Mouse (Mus musculus) midbrain, embryonic 14.5 days (tissue): ENCODE results near the gene Txlng. TPM values are rescaled to one million over a fixed set of nuclear protein-coding genes. Genes with fewer than 3 reads are reported as not detected.
A peak's percentile ranks its signal among the peaks of the same experiment; 100 is the strongest.

Experiments used
- ATAC-seq: fragments of 200-750 bp; cut with Nextera tagmentation; 2 replicates; pipeline ENCODE4 v1.8.0; 2017; ENCODE audit warnings: moderate number of reproducible peaks, moderate library complexity; ENCODE audit not compliant: low FRiP score, low TSS enrichment
- DNase-seq: peaks from one replicate; pipeline ENCODE4 v3.0.0-alpha.2; 2015
- H3K27ac ChIP-seq: fragments of 300-500 bp; sonication (generic); replicated peaks from 2 replicates; pipeline ENCODE4 v1.5.1; 2014; ENCODE audit warnings: mild to moderate bottlenecking, low read depth, low read length, moderate library complexity
- H3K27me3 ChIP-seq: fragments of 300-500 bp; sonication (generic); 2 replicates; pipeline ENCODE4 v1.6.1; 2014; ENCODE audit warnings: low read length, control low read depth, mixed read lengths; ENCODE audit not compliant: control insufficient read depth, insufficient read depth
- H3K36me3 ChIP-seq: fragments of 300-500 bp; sonication (generic); 2 replicates; pipeline ENCODE4 v1.6.1; 2014; ENCODE audit warnings: low read length, control low read depth; ENCODE audit not compliant: control insufficient read depth, insufficient read depth
- H3K4me1 ChIP-seq: fragments of 300-500 bp; sonication (generic); 2 replicates; pipeline ENCODE4 v1.6.1; 2014; ENCODE audit warnings: mild to moderate bottlenecking, antibody characterized with exemption, low read length, control low read depth; ENCODE audit not compliant: control insufficient read depth, insufficient read depth
- H3K4me2 ChIP-seq: fragments of 300-500 bp; sonication (generic); 2 replicates; pipeline ENCODE4 v1.6.1; 2014; ENCODE audit warnings: mild to moderate bottlenecking, low read length, moderate library complexity
- H3K4me3 ChIP-seq: fragments of 300-500 bp; sonication (generic); replicated peaks from 2 replicates; pipeline ENCODE4 v1.5.1; 2014; ENCODE audit warnings: low read depth, low read length
- H3K9ac ChIP-seq: fragments of 300-500 bp; sonication (generic); replicated peaks from 2 replicates; pipeline ENCODE4 v1.6.1; 2014; ENCODE audit warnings: mild to moderate bottlenecking, low read length, moderate library complexity
- H3K9me3 ChIP-seq: fragments of 300-500 bp; sonication (generic); 2 replicates; pipeline ENCODE4 v1.6.1; 2016; ENCODE audit warnings: low read length, control low read depth, mixed read lengths; ENCODE audit not compliant: control insufficient read depth
- WGBS: fragments of 180-500 bp; shearing (Covaris S2); extraction: QIAGEN DNeasy Blood & Tissue Kit; methylation state at CpG from one replicate; pipeline ENCODE4 v1.1.7; 2014; 5-methylcytosine and 5-hydroxymethylcytosine counted together
- polyA plus RNA-seq: library from polyadenylated mRNA; unstranded; fragments of >200 nt; fragmentation: Nextera tagmentation; extraction: Ambion mirVana; gene quantifications from 2 replicates; pipeline ENCODE4 v1.2.1, GENCODE M21; 2014

The Txlng gene
- polyA plus RNA-seq: 13.4 and 15.0 TPM in 2 replicates

DNA sequence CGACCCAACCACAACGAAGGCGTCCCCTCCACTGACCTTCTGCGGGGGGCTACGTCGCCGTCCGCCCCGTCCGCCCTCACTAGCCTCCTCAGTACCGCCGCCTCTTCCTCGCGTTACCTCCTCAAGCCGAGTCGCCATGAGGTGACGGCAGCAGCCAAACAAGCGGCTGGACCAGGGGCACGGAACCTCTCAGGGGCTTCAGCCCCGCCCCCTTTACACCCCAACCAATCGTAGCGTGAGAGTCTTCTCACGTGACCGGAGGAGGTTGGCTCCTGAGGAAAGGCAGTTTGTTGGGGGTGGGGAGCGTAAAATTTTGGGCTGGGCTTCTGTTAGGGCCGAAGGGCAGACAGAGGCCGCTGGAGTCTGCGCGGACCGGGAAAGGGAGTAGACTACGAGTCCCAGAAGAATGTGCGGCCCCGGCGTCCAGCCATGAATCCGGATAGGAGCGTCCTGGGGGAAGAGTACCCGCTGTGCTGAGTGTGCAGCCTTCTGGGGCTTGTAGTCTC is at the start of gene Txlng:
TSS of gene Txlng (minus strand) at position 252 of the 506 bp plus-strand sequence.
- ATAC-seq (peak; percentile 97), DNase-seq (peak; percentile 95)
- Histone ChIP-seq H3K4me2 (peak within 1 kb of the TSS; percentile 72), H3K9ac (peak within 1 kb of the TSS; percentile 57), H3K4me3 (peak within 1 kb of the TSS; percentile 49), H3K27me3 (no peaks in the 10 kb centered on the region), H3K4me1 (no peaks in the 10 kb centered on the region), H3K9me3 (no peaks in the 10 kb centered on the region), H3K36me3 (no peaks in the 10 kb centered on the region), H3K27ac (no peak within 1 kb of the TSS; the same call in 1 of the 2 replicates)
- 25% methylated on average over 37 of the region's 37 CpGs for WGBS

DNA sequence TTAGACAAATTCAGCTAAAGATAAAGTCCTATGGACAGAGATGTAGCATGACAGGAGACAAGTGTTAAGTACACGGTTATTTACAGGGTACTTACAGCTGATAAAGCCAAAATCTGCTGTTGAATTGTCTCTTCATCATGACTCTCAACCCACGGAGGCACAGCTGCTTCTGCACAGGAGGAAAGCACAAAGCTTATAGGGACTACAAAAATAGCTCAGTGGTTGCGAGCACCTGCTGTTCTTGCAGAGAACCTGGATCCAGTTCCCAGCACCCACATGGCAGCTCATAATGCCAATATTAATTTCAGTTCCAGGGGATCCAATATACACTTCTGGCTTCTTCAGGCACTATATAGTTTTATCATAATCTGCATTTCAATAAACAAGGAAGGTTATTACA is 49.0 kb upstream of the Txlng start:
- DNase-seq: no peak
- no peaks in the 10 kb centered on the region for H3K27me3 ChIP-seq
- no peak overlapping the region for H3K27ac ChIP-seq
- 86% methylated on average over 3 of the region's 3 CpGs for WGBS
- H3K9ac ChIP-seq: no peak overlapping the region
- ATAC-seq: no peak
- H3K4me2 ChIP-seq: no peak overlapping the region
- H3K4me3 ChIP-seq: no peak overlapping the region
- no peaks in the 10 kb centered on the region for H3K4me1 ChIP-seq
- H3K9me3 ChIP-seq: no peaks in the 10 kb centered on the region
- H3K36me3 ChIP-seq: peaks cover 13% of the 10 kb centered on the region; the same call in 1 of the 2 replicates

DNA sequence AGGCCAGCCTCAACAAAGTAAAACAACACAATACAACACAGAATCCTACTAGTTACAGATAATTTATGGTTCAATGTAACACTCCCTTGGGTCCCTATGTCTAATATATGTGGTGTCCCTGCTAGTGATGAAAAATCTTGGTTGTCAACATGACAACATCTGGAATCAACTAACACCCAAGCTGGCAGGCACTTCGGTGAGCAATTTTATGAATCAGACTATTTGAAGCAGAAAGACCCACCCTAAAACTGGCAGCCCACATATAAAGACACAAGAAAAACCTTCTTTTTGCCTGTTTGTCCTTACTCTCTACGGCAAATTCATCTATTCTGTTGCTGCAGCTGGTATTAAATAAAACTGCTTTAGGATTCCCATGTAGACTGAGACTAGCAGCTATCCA is 44.5 kb upstream of the Txlng start:
- 95% methylated on average over 2 of the region's 2 CpGs for WGBS
- no peaks in the 10 kb centered on the region for H3K27me3 ChIP-seq
- no peaks in the 10 kb centered on the region for H3K9me3 ChIP-seq
- H3K4me2 ChIP-seq: no peak overlapping the region
- H3K4me3 ChIP-seq: no peak overlapping the region
- DNase-seq: no peak
- no peak overlapping the region for H3K9ac ChIP-seq
- ATAC-seq: no peak
- 0 out of 2 replicates have a peak, but pooled peaks cover 22% of the 10 kb centered on the region for H3K36me3 ChIP-seq
- H3K27ac ChIP-seq: no peak overlapping the region
- H3K4me1 ChIP-seq: no peaks in the 10 kb centered on the region

DNA sequence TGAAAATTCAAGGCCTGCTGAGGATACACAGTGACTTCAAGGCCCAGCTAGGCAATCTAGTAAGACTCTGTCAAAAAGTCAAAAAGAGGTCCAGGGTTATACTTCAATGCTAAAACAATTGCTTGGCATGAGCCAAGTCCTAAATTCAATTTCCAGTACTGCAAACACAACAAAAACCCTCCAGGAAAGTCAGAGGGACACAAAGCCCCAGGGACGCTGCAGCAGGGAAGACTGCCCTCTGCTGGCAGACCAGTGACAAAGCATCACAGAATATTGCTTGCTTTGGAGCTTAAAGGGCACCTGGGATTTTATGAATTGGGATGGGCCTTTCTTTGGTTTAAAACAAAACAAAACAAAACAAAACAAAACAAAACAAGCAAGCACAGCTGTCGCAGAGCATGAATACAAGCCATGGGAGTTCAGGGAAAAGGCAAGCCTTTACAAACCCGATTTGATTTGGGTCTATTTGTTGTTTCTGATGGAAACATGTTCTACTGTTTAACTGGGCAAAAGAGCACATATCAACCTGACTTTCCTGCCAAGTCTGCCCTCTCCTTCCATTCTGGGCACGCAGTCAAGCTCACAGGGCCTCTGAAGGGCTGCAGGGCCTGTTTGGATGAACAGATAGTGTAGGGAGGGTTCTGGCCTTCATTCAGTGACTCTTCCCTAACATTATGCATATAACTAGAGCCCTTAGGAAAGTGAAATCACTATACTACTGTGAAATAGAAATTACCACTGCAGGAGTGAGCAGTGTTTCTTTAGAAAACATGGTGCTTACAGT is 42.7 kb upstream of the Txlng start:
- H3K9ac ChIP-seq: no peak overlapping the region
- WGBS: 42% methylated on average over 4 of the region's 4 CpGs
- DNase-seq (peak; percentile 52), ATAC-seq (no peak)
- 0 out of 2 replicates have a peak, but pooled peaks cover 24% of the 10 kb centered on the region for H3K36me3 ChIP-seq
- H3K4me1 ChIP-seq: no peaks in the 10 kb centered on the region
- no peak overlapping the region for H3K4me2 ChIP-seq
- no peak overlapping the region for H3K27ac ChIP-seq
- H3K9me3 ChIP-seq: no peaks in the 10 kb centered on the region
- H3K4me3 ChIP-seq: no peak overlapping the region
- no peaks in the 10 kb centered on the region for H3K27me3 ChIP-seq

DNA sequence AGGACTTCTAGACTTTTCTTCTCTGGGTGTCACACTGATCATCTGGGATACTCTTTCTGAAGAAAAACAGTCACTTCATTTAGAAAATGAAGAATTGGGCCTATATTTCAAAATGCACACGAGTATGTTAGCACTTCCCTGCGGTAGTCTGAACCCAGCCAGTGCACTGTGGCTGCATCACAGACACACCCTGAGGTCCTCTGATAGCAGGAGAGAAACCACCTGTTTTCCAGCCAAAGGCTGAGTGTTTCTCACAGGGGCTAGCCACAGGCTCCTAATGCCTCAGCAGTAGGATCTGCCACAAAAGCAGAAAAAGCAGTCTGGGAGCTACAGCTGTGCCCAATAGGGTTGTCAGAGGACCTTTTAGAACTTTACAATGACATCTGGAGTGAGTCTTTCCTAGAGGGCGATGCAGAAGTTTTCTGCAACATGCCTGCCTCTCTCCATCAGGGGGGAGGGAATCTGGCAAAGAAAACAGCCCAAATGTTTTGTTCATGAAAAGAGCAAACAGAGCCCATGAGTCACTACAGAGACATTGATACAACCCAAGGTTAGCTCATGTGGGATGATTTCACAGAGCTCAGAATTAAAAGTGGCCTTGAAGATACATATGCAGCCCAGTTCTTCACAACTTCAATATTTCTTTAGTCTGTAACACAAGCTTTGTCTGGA is 39.2 kb upstream of the Txlng start:
- 81% methylated on average over 3 of the region's 3 CpGs for WGBS
- H3K9ac ChIP-seq: no peak overlapping the region
- no peak for DNase-seq
- no peaks in the 10 kb centered on the region for H3K9me3 ChIP-seq
- H3K27ac ChIP-seq: no peak overlapping the region
- H3K4me1 ChIP-seq: no peaks in the 10 kb centered on the region
- no peak overlapping the region for H3K4me3 ChIP-seq
- no peak for ATAC-seq
- no peak overlapping the region for H3K4me2 ChIP-seq
- H3K27me3 ChIP-seq: no peaks in the 10 kb centered on the region
- 0 out of 2 replicates have a peak, but pooled peaks cover 24% of the 10 kb centered on the region for H3K36me3 ChIP-seq

DNA sequence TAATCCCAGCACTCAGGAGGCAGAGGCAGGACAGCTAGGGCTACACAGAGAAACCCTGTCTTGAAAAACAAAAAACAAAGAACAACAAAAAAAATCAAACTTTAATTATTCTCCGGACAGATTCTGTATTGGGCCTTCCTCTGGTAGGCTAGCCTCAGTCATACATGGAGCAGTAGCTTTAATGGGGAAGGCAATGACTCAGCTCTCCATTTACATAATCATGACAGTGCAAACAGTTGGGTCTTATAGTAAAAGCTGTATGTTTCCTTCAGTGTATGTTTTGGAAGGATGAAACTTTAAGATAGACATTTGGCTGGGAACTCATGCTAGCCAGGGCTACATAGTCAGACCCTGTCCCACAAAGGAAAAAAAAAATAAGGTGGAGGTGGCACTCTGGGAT is 19.4 kb upstream of the Txlng start:
- no peaks in the 10 kb centered on the region for H3K36me3 ChIP-seq
- 97% methylated on average over 1 of the region's 1 CpGs for WGBS
- H3K9ac ChIP-seq: no peak overlapping the region
- H3K27me3 ChIP-seq: no peaks in the 10 kb centered on the region
- H3K4me2 ChIP-seq: no peak overlapping the region
- H3K9me3 ChIP-seq: no peaks in the 10 kb centered on the region
- H3K4me3 ChIP-seq: no peak overlapping the region
- DNase-seq (no peak), ATAC-seq (no peak)
- no peak overlapping the region for H3K27ac ChIP-seq
- no peaks in the 10 kb centered on the region for H3K4me1 ChIP-seq

DNA sequence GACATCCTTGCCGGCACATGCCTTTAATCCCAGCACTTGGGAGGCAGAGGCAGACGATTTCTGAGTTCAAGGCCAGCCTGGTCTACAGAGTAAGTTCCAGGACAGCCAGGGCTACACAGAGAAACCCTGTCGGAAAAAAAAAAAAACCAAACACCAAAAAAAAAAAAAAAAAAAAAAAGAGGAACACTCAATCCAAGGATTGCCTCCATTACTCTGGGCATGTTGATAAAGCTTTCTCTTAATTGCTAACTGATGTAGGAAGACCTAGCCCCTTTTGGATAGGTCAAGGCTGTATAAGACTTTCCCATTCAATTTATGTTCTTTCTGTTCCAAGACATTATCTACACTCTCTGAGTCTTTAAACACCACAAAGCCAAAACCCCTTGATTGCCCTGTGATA is 16.3 kb upstream of the Txlng start:
- Histone ChIP-seq H3K4me1 (no peaks in the 10 kb centered on the region), H3K4me2 (no peak overlapping the region), H3K27ac (no peak overlapping the region), H3K4me3 (no peak overlapping the region), H3K36me3 (no peaks in the 10 kb centered on the region), H3K27me3 (no peaks in the 10 kb centered on the region), H3K9me3 (no peaks in the 10 kb centered on the region), H3K9ac (no peak overlapping the region)
- ATAC-seq (no peak), DNase-seq (no peak)
- WGBS: 91% methylated on average over 3 of the region's 3 CpGs

DNA sequence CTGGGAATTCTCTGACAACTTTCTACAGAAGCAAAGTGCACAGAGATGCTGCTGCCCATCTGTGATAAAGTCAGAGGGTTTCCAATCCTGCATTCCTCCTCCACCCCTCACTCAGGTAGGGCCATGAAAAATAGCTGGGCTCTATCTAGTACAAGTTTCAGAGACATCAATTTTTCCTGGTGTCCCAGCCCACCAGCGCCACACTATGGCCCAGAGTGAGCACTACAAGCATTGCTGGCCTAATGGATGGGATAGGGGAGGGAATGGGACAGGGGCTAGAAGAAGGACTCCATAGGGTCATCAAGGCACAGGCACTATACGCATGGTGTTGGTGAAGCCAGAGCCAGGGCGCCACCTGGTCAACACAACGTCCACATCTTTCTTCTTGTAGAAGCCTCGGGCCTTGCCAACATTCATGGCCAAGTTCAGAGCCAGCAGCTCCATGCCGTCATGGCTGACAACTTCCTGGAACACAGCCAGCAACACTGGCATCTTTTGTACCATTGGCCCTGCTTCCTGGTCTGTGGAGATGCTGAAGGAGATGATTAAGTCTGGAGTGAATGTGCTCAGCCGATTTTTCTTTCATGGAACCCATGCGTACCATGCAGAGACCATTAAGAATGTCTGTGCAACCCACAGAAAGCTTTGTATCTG is 15.3 kb upstream of the Txlng start:
- H3K4me1 ChIP-seq: no peaks in the 10 kb centered on the region
- 73% methylated on average over 8 of the region's 8 CpGs for WGBS
- H3K4me3 ChIP-seq: no peak overlapping the region
- no peaks in the 10 kb centered on the region for H3K9me3 ChIP-seq
- no peak overlapping the region for H3K4me2 ChIP-seq
- ATAC-seq (no peak), DNase-seq (no peak)
- H3K27me3 ChIP-seq: no peaks in the 10 kb centered on the region
- H3K9ac ChIP-seq: no peak overlapping the region
- no peak overlapping the region for H3K27ac ChIP-seq
- no peaks in the 10 kb centered on the region for H3K36me3 ChIP-seq
